Mouse (Mus musculus) stomach, postnatal 0 days (tissue): ENCODE data around the gene Foxr1.

Experiments used
- CTCF ChIP-seq: IDR thresholded peaks from 2 replicates; pipeline ENCODE4 v1.5.1; 2016; ENCODE audit warnings: antibody characterized with exemption, low read depth, mild to moderate bottlenecking, moderate library complexity
- EP300 ChIP-seq: optimal IDR thresholded peaks from 2 replicates; pipeline ENCODE3; 2016; ENCODE audit warnings: antibody characterized with exemption

- no peak for TF ChIP-seq CTCF
- TF ChIP-seq EP300 = no peak
Measured at GRCm38 (mm10) chr9:44461950-44462349, 21.0 kb upstream of the Foxr1 start.
